Mouse (Mus musculus): ENCODE measurements around the gene Opn3.

DNA sequence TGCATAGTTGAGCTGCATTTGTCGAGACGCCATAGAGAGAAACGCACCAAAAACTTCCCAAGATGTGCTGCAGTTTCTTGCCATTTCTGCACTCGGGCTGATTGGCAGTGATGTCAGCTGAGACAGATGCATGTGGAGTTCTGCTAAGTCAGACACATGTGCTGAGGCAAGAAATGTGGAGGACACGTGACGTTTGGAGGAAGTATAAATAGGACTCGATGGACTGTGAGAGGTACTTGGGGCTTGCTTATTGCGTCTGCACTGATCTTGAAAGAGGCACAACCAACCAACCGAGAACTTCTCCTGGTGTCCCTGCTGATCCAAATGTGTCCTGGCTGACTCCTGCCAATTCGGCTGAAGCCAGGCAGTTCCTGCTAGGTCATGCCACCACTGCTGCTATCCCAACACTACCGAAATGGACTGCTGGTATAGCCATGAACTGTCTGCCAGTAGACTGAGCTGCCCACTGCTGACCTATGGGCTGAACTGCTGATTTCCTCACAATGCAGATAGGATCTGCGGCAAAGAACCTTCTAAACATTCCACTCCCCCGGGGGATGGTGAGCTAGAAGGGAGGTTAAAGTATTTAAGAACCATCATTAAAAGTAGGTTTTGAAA lies 72.7 kb downstream of the Opn3 start, which contains the start of gene Kmo:
- TF ChIP-seq POLR2A (IDR thresholded peaks at IDR 0.05; ENCODE audit: insufficient read depth, low read depth, low read length) (no peak), CTCF (IDR thresholded peaks at IDR 0.05; ENCODE audit: insufficient read depth, low read depth, low read length) (no peak)
